Mouse (Mus musculus) testis, adult 2 months (tissue): Measurements from ENCODE around the gene Sox6. TPM values are rescaled to one million over a fixed set of nuclear protein-coding genes. Genes with fewer than 3 reads are reported as not detected.
A peak's percentile ranks its signal among the peaks of the same experiment; 100 is the strongest.

ENCODE experiments used
- H3K27ac ChIP-seq: fragments of 200-500 bp; 2 replicates; pipeline ENCODE4 v1.5.1; 2012; ENCODE audit warnings: low read depth, low read length; ENCODE audit not compliant: control insufficient read depth, insufficient read depth
- H3K27me3 ChIP-seq: fragments of 200-500 bp; 2 replicates; pipeline ENCODE4 v1.6.1; 2012; ENCODE audit warnings: mild to moderate bottlenecking, low read length, moderate library complexity; ENCODE audit not compliant: control insufficient read depth, insufficient read depth
- H3K36me3 ChIP-seq: fragments of 200-500 bp; 2 replicates; pipeline ENCODE4 v1.6.1; 2012; ENCODE audit warnings: mild to moderate bottlenecking, low read length; ENCODE audit not compliant: control insufficient read depth, insufficient read depth
- H3K4me1 ChIP-seq: fragments of 200-500 bp; 2 replicates; pipeline ENCODE4 v1.6.1; 2012; ENCODE audit warnings: low read length; ENCODE audit not compliant: control insufficient read depth, insufficient read depth
- H3K4me3 ChIP-seq: fragments of 200-500 bp; 2 replicates; pipeline ENCODE4 v1.5.1; 2012; ENCODE audit warnings: low read depth, mild to moderate bottlenecking, low read length, moderate library complexity, mixed read lengths; ENCODE audit not compliant: control insufficient read depth
- CTCF ChIP-seq: fragments of 200-500 bp; IDR thresholded peaks from 2 replicates; pipeline ENCODE4 v1.5.1; 2012; ENCODE audit warnings: low read depth, mild to moderate bottlenecking, inconsistent platforms, low read length, moderate library complexity; ENCODE audit not compliant: control insufficient read depth, insufficient read depth, insufficient replicate concordance
- POLR2A ChIP-seq: fragments of 200-500 bp; IDR thresholded peaks from 2 replicates; pipeline ENCODE4 v1.6.1; 2012; ENCODE audit warnings: low read depth, mild to moderate bottlenecking, inconsistent platforms, low read length, moderate library complexity; ENCODE audit not compliant: control insufficient read depth
- polyA plus RNA-seq: library from polyadenylated mRNA; depleted of rRNA; stranded (reverse); fragments of >200 nt; gene quantifications from 2 replicates; pipeline ENCODE4 v1.2.3, GENCODE M21; 2012

Gene Sox6
- polyA plus RNA-seq, 1 experiment: 137 TPM

DNA sequence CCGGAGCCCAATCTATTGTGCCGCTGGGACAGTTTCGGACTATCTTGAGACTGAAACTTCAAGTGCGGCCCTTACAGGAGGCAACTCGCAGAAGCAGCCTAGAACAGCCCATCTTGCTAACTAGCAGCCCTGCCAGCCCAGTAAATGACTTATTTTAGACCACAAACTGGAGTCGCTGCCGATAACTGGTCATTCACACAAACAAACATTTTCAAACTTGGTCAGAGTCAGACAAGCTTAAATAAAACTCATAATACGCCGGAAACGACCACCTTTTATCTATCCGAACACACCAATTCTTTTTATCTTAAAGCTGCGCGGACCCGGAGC is 7.2 kb downstream of the Sox6 start:
- Histone ChIP-seq H3K4me1 (peaks cover 32% of the 10 kb centered on the region), H3K27ac (no peak overlapping the region), H3K36me3 (no peaks in the 10 kb centered on the region), H3K4me3 (peak overlapping the region; percentile 66), H3K27me3 (peaks cover 5% of the 10 kb centered on the region)
- TF ChIP-seq CTCF: no peak
- TF ChIP-seq POLR2A: no peak

DNA sequence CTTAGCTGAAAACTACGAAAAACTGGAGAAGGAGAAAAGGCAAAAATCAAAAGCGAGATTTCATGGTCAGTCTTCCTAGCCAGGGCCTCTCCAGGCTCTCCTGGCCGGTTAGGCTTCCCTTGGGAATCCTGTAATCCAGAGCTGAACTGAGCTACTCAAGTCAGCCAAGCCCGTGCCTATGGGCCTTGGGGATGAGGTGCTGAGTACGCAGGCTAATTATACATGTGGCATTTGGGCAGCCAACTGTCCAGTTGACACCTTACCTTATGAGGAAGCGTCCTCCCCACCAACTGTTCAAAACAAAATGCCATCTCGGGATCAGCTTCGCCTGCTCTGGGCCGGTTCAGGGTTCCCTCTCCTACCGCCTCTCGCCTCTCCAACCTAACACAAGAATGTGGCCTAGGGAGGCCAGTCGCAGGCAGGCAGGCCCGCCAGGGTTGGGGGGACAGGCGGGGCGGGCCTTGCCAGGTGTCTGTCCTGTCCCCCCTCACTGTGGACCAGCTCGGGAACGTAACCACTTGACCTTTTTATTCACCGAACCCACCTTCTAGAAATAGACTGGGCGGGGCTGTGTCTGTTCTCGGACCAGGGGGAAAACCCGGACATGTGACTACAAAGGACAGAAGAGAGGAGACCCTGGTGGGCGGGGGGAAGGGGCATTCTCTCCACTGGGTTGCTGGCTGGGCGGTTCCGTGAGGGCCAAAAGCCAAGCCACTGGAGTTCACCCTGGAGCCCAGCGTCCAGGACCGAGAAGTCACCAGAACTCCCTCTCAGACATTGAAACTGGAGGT is 7.8 kb downstream of the Sox6 start:
- peaks cover 5% of the 10 kb centered on the region for H3K27me3 ChIP-seq
- peaks cover 32% of the 10 kb centered on the region for H3K4me1 ChIP-seq
- H3K4me3 ChIP-seq: peak overlapping the region; percentile 66
- no peak overlapping the region for H3K27ac ChIP-seq
- TF ChIP-seq CTCF (no peak), POLR2A (no peak)
- H3K36me3 ChIP-seq: no peaks in the 10 kb centered on the region

DNA sequence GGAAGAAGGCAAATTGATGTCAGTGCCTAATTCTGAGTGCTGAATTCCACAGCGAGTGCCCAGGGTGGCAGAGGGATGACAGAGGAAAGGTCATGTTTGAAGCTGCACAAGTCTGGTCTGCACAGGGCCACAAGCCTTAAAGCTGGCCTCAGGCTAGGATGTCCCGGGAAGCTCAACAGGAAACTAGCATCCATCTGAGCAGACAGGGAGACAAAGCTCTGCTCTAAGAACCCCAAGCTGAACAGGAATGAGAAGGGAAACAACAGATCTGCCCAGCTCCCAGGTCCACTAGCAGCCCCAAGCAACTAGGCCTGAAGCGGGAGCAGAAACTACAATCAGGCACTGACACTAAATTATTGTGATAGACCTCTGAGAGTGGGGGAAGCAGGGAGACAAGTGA is 8.6 kb downstream of the Sox6 start:
- Histone ChIP-seq H3K4me3 (no peak overlapping the region), H3K4me1 (peaks cover 32% of the 10 kb centered on the region), H3K27ac (no peak overlapping the region), H3K27me3 (peaks cover 5% of the 10 kb centered on the region), H3K36me3 (no peaks in the 10 kb centered on the region)
- TF ChIP-seq POLR2A (no peak), CTCF (no peak)

DNA sequence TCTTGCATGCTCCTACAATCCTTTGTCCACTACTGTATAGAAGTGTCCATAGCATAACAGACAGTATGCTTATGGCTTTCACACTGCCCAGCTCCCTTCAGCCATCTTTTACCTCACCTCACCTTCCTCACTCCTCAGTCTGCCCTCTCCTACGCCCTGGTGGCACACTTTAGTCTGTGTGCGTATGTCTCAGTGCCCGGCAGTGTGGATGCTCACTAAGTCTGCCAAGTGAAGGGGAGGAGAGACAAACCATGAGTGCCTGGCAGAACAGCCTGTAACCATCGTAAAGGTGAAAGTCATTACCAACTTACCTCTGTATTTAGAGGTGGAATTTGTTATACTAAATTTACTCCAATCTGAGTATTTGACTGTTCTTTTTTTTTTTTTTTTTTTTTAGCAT is 35.9 kb downstream of the Sox6 start:
- Histone ChIP-seq H3K27me3 (no peaks in the 10 kb centered on the region), H3K36me3 (no peaks in the 10 kb centered on the region), H3K27ac (no peak overlapping the region), H3K4me3 (no peak overlapping the region), H3K4me1 (no peaks in the 10 kb centered on the region)
- TF ChIP-seq CTCF: no peak
- TF ChIP-seq POLR2A: no peak

DNA sequence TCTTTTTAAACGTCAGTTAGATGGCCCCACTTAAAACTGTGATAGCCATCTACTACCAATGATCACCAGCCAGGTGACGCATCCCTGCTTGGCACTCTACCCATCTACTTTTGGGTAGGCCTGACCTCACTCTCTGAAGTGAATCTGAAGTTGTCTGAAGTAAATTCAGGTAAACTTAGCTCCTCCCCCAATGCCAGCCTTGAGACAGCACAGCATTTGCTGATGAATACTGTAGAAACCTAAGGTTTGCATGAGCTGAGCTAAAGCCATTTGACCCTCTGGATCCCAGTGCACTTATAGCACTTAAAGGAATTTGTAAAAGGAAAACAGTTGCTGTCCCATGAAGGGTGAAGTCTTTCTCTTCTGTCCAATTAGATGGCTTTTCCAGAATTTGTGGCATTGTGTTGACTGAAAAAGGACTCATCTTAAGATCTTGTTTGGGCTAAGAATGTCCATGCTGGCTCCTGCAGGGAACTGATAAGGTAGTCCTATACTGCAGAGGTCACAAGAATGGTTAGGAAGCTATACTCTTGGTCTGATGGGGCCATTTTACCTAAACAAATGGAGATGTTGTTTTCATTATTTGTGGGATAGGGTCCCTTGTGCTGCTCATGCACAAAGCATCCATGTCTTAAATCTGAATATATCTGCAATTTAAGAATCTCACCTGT is 50.4 kb downstream of the Sox6 start:
- H3K4me3 ChIP-seq: no peak overlapping the region
- TF ChIP-seq CTCF: no peak
- TF ChIP-seq POLR2A: no peak
- no peaks in the 10 kb centered on the region for H3K4me1 ChIP-seq

DNA sequence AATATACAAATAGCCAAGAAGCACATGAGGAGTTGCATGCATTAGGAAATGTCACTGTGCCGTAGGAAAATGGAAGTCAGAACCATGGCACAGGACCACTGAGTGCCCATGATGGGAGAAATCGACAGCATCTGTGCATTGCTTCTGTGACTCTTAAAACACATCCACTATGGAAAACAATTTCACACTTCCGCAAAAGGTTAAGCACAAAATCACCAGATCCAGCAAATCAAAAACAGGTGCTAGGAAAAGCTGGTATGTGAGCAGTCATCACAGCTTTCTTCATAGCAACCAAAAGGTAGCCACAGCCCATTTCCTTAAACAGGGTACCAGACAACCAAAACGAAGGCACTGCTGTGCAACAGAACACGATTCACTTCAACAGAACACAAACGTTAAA is 52.9 kb downstream of the Sox6 start:
- no peak overlapping the region for H3K27ac ChIP-seq
- H3K4me1 ChIP-seq: no peaks in the 10 kb centered on the region
- no peaks in the 10 kb centered on the region for H3K27me3 ChIP-seq
- H3K4me3 ChIP-seq: no peak overlapping the region
- TF ChIP-seq POLR2A: no peak
- no peaks in the 10 kb centered on the region for H3K36me3 ChIP-seq

More for the DNA sequence above, 50.4 kb downstream of the Sox6 start:
- no peak overlapping the region for H3K27ac ChIP-seq
- H3K36me3 ChIP-seq: no peaks in the 10 kb centered on the region
- H3K27me3 ChIP-seq: no peaks in the 10 kb centered on the region

DNA sequence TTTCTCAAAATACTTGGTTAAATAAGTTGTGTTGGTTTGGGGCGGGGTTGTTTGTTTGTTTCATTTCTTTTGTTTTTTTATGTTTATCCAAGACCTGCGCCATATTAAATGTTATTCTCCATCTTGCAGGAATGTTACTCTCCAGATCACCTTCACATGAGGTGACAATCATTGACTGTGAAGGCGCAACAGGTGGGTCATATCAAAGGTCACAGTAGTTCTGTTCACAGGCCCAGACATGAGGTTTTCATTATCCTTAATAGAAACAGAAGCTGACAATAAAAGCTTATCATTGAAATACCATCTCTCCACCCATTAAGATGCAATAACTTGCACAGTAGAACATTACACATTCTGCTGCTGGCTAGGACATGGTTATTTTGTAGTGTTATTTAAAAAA is 54.5 kb downstream of the Sox6 start:
- H3K4me1 ChIP-seq: no peaks in the 10 kb centered on the region
- no peaks in the 10 kb centered on the region for H3K27me3 ChIP-seq
- TF ChIP-seq CTCF (no peak), POLR2A (no peak)
- no peaks in the 10 kb centered on the region for H3K36me3 ChIP-seq
- H3K27ac ChIP-seq: no peak overlapping the region
- H3K4me3 ChIP-seq: no peak overlapping the region
